Mouse (Mus musculus) heart, adult 2 months (tissue): ENCODE results near the gene Smtnl1.

Experiments
- EP300 ChIP-seq: fragments of 200-500 bp; IDR thresholded peaks from 2 replicates; pipeline ENCODE4 v1.6.1; 2011; ENCODE audit warnings: low read depth, low read length, control low read depth; ENCODE audit not compliant: insufficient read depth
- POLR2A ChIP-seq: fragments of 200-500 bp; IDR thresholded peaks from 2 replicates; pipeline ENCODE4 v1.6.1; 2011; ENCODE audit warnings: mild to moderate bottlenecking, low read depth, low read length, control low read depth; ENCODE audit not compliant: insufficient read depth

- TF ChIP-seq POLR2A (no peak), EP300 (peak; percentile 69; the same call in 1 of the 2 replicates)
Measured at GRCm38 (mm10) chr2:84855732-84856131, 33.3 kb upstream of the Smtnl1 start.
